8 mouse cellular contexts compared by ENCODE assay signal in genomic region chr17:32351269-32351668, GRCm38 (mm10). TPM values are rescaled to one million over a fixed set of nuclear protein-coding genes. Genes with fewer than 3 reads are reported as not detected.
DNase-seq lines count a peak whose midpoint lies in the region; ATAC-seq and TF ChIP-seq lines count a peak whose summit lies in the region.

No protein-coding gene starts in this region.

- DNase-seq in heart, adult 2 months, result no peak
- no peak for DNase-seq in heart, postnatal 25 days (ENCODE audit: low spot score)
- DNase-seq in testis, postnatal 10 days (ENCODE audit: low spot score), result no peak
- DNase-seq in limb, embryonic 14.5 days (ENCODE audit: low spot score), result no peak
- no peak for DNase-seq in stomach, postnatal 0 days (ENCODE audit: low spot score)
- DNase-seq in thymus, postnatal 36 days, result no peak

- H3K9me3 ChIP-seq in limb, embryonic 14.5 days (ENCODE audit: control insufficient read depth, low read length), result no peaks in the 10 kb centered on the region
- H3K9me3 ChIP-seq in stomach, postnatal 0 days (ENCODE audit: control insufficient read depth, low read length), result no peaks in the 10 kb centered on the region

- ATAC-seq in limb, embryonic 14.5 days (ENCODE audit: low FRiP score, low read depth), result no peak
- no peak for ATAC-seq in stomach, postnatal 0 days (ENCODE audit: low FRiP score, low TSS enrichment)
- ATAC-seq in megakaryocyte-erythroid progenitor cell, adult 5-6 weeks (replicated peaks; ENCODE audit: low FRiP score, low TSS enrichment, poor library complexity, severe bottlenecking), result no peak

- intact Hi-C loops in heart, adult 2 months (cut with DNase I), result loop anchor here (5.0 kb wide), 1 partner anchor 36 kb away; the partner anchor contains the start of gene Wiz
- intact Hi-C loops in heart, postnatal 25 days (cut with DNase I), result loop anchor here (5.0 kb wide), 1 partner anchor 36 kb away; the partner anchor contains the start of gene Wiz

- H3K4me2 ChIP-seq in limb, embryonic 14.5 days (replicated peaks; ENCODE audit: low read depth, low read length, severe bottlenecking), result peak overlapping the region; percentile 50
- H3K4me2 ChIP-seq in stomach, postnatal 0 days (replicated peaks; ENCODE audit: low read depth), result peak overlapping the region; percentile 71

- WGBS in heart, adult 2 months, result 66% methylated on average over 3 of the region's 3 CpGs
- 82% methylated on average over 3 of the region's 3 CpGs for WGBS in limb, embryonic 14.5 days
- 66% methylated on average over 3 of the region's 3 CpGs for WGBS in stomach, postnatal 0 days

- H3K27ac ChIP-seq in heart, adult 2 months, result peak overlapping the region; percentile 66; the same call in 1 of the 2 replicates
- H3K27ac ChIP-seq in testis, adult 2 months (ENCODE audit: control insufficient read depth, insufficient read depth, low read depth, low read length), result no peak overlapping the region; the same call in 1 of the 2 replicates
- H3K27ac ChIP-seq in limb, embryonic 14.5 days (replicated peaks; ENCODE audit: low read depth, low read length), result no peak overlapping the region
- H3K27ac ChIP-seq in stomach, postnatal 0 days (replicated peaks), result no peak overlapping the region

- no peak overlapping the region for H3K9ac ChIP-seq in heart, adult 2 months (ENCODE audit: low read depth, low read length)
- no peak overlapping the region for H3K9ac ChIP-seq in limb, embryonic 14.5 days (ENCODE audit: low read depth, low read length, severe bottlenecking)
- H3K9ac ChIP-seq in stomach, postnatal 0 days (ENCODE audit: low read length), result no peak overlapping the region

- H3K79me2 ChIP-seq in heart, adult 2 months (replicated peaks; ENCODE audit: control insufficient read depth, insufficient read depth, low read length), result peaks cover 3% of the 10 kb centered on the region; the same call in 1 of the 2 replicates

- peaks cover 5% of the 10 kb centered on the region for H3K36me3 ChIP-seq in heart, adult 2 months (ENCODE audit: control insufficient read depth, insufficient read depth, low read length)
- peaks cover under 1% of the 10 kb centered on the region; the same call in 1 of the 2 replicates for H3K36me3 ChIP-seq in testis, adult 2 months (ENCODE audit: control insufficient read depth, insufficient read depth, low read length)
- peaks cover 30% of the 10 kb centered on the region for H3K36me3 ChIP-seq in limb, embryonic 14.5 days (ENCODE audit: control insufficient read depth, insufficient read depth, low read length)
- peaks cover 5% of the 10 kb centered on the region; the same call in 1 of the 2 replicates for H3K36me3 ChIP-seq in stomach, postnatal 0 days (ENCODE audit: control insufficient read depth, insufficient read depth, low read length)

- TF ChIP-seq POLR2A in heart, adult 2 months (IDR thresholded peaks at IDR 0.05; ENCODE audit: insufficient read depth, low read depth, low read length), result no peak
- no peak for TF ChIP-seq POLR2A in testis, adult 2 months (IDR thresholded peaks at IDR 0.05; ENCODE audit: control insufficient read depth, low read depth, low read length)
- TF ChIP-seq POLR2A in limb, embryonic 14.5 days (IDR thresholded peaks at IDR 0.05; ENCODE audit: borderline replicate concordance, extremely low read depth, insufficient read depth, insufficient read length), result no peak

- no peak for TF ChIP-seq CTCF in heart, adult 2 months (IDR thresholded peaks at IDR 0.05)
- TF ChIP-seq CTCF in testis, adult 2 months (IDR thresholded peaks at IDR 0.05; ENCODE audit: control insufficient read depth, insufficient read depth, insufficient replicate concordance, low read depth, low read length), result no peak
- TF ChIP-seq CTCF in stomach, postnatal 0 days (IDR thresholded peaks at IDR 0.05; ENCODE audit: low read depth), result no peak

- H3K4me1 ChIP-seq in heart, adult 2 months (ENCODE audit: control insufficient read depth, insufficient read depth, low read length), result peaks cover 3% of the 10 kb centered on the region; the same call in 1 of the 2 replicates
- peaks cover 6% of the 10 kb centered on the region for H3K4me1 ChIP-seq in testis, adult 2 months (ENCODE audit: control insufficient read depth, insufficient read depth, low read length)
- H3K4me1 ChIP-seq in limb, embryonic 14.5 days (ENCODE audit: control insufficient read depth, insufficient read depth, low read length), result peaks cover 9% of the 10 kb centered on the region
- H3K4me1 ChIP-seq in stomach, postnatal 0 days (replicated peaks; ENCODE audit: control insufficient read depth, insufficient read depth), result peaks cover 3% of the 10 kb centered on the region; the same call in 1 of the 2 replicates

- TF ChIP-seq EP300 in heart, adult 2 months (IDR thresholded peaks at IDR 0.05; ENCODE audit: insufficient read depth, low read depth, low read length), result no peak
- no peak for TF ChIP-seq EP300 in stomach, postnatal 0 days (optimal IDR thresholded peaks at IDR 0.05)

- H3K4me3 ChIP-seq in heart, adult 2 months, result no peak overlapping the region
- peak overlapping the region; percentile 40 for H3K4me3 ChIP-seq in testis, adult 2 months (ENCODE audit: control insufficient read depth, low read depth, low read length)
- H3K4me3 ChIP-seq in limb, embryonic 14.5 days (replicated peaks; ENCODE audit: low read length), result no peak overlapping the region
- H3K4me3 ChIP-seq in stomach, postnatal 0 days (ENCODE audit: low read depth, low read length), result no peak overlapping the region

- no peaks in the 10 kb centered on the region for H3K27me3 ChIP-seq in heart, adult 2 months (ENCODE audit: control insufficient read depth, insufficient read depth, low read length)
- no peaks in the 10 kb centered on the region for H3K27me3 ChIP-seq in testis, adult 2 months (ENCODE audit: control insufficient read depth, insufficient read depth, low read length)
- H3K27me3 ChIP-seq in limb, embryonic 14.5 days (ENCODE audit: control insufficient read depth, insufficient read depth, low read length), result no peaks in the 10 kb centered on the region
- H3K27me3 ChIP-seq in stomach, postnatal 0 days (ENCODE audit: control insufficient read depth, insufficient read depth, low read length), result no peaks in the 10 kb centered on the region

RNA-seq across cellular contexts. Expression of gene Akap8l, which starts 0.9 kb away (rescaled TPM):
- total RNA-seq in heart, adult 2 months (2021), result 10 to 100 TPM; 50.3 to 51.2 TPM
- polyA plus RNA-seq in heart, adult 2 months (2012; rRNA removed), result 55.1 and 67.3 TPM in 2 replicates
- 10 to 100 TPM; 43.0 to 46.3 TPM for total RNA-seq in heart, postnatal 25 days (2021)
- 107 and 129 TPM in 2 replicates for polyA plus RNA-seq in testis, adult 2 months (2012; rRNA removed)
- 157 and 162 TPM in 2 replicates for polyA plus RNA-seq in limb, embryonic 14.5 days (2012; rRNA removed)
- polyA plus RNA-seq in limb, embryonic 14.5 days (2014; fragmentation: Nextera tagmentation; extraction: Ambion mirVana), result 67.5 and 74.0 TPM in 2 replicates
- polyA plus RNA-seq in stomach, postnatal 0 days (2015; fragmentation: Nextera tagmentation; extraction: Ambion mirVana), result 25.2 and 31.7 TPM in 2 replicates
- total RNA-seq in megakaryocyte-erythroid progenitor cell, adult 5-6 weeks (2014; fragmentation: Nextera tagmentation), result 87.7 and 107 TPM in 2 replicates
- total RNA-seq in megakaryocyte-erythroid progenitor cell, adult 5-6 weeks (2017), result 154 and 167 TPM in 2 replicates

RNA-seq across cellular contexts. Expression of gene Akap8, which starts 30.2 kb away (rescaled TPM):
- 10 to 100 TPM; 38.9 to 40.7 TPM for total RNA-seq in heart, adult 2 months (2021)
- polyA plus RNA-seq in heart, adult 2 months (2012; rRNA removed), result 32.2 and 40.4 TPM in 2 replicates
- total RNA-seq in heart, postnatal 25 days (2021), result 10 to 100 TPM; 37.2 to 51.5 TPM
- polyA plus RNA-seq in testis, adult 2 months (2012; rRNA removed), result 39.3 and 43.5 TPM in 2 replicates
- 108 and 110 TPM in 2 replicates for polyA plus RNA-seq in limb, embryonic 14.5 days (2012; rRNA removed)
- polyA plus RNA-seq in limb, embryonic 14.5 days (2014; fragmentation: Nextera tagmentation; extraction: Ambion mirVana), result 36.9 and 46.9 TPM in 2 replicates
- polyA plus RNA-seq in stomach, postnatal 0 days (2015; fragmentation: Nextera tagmentation; extraction: Ambion mirVana), result 30.3 and 31.0 TPM in 2 replicates
- total RNA-seq in megakaryocyte-erythroid progenitor cell, adult 5-6 weeks (2014; fragmentation: Nextera tagmentation), result 124 and 135 TPM in 2 replicates
- total RNA-seq in megakaryocyte-erythroid progenitor cell, adult 5-6 weeks (2017), result 208 and 214 TPM in 2 replicates

RNA-seq across cellular contexts. Expression of gene Wiz, which starts 38.0 kb away (rescaled TPM):
- total RNA-seq in heart, adult 2 months (2021), result 10 to 100 TPM; 16.0 to 16.6 TPM
- 17.2 and 17.4 TPM in 2 replicates for polyA plus RNA-seq in heart, adult 2 months (2012; rRNA removed)
- 10 to 100 TPM; 18.1 to 20.2 TPM for total RNA-seq in heart, postnatal 25 days (2021)
- 25.2 and 26.3 TPM in 2 replicates for polyA plus RNA-seq in testis, adult 2 months (2012; rRNA removed)
- polyA plus RNA-seq in limb, embryonic 14.5 days (2012; rRNA removed), result 63.8 and 80.0 TPM in 2 replicates
- polyA plus RNA-seq in limb, embryonic 14.5 days (2014; fragmentation: Nextera tagmentation; extraction: Ambion mirVana), result 36.0 and 41.1 TPM in 2 replicates
- polyA plus RNA-seq in stomach, postnatal 0 days (2015; fragmentation: Nextera tagmentation; extraction: Ambion mirVana), result 9.6 and 13.4 TPM in 2 replicates
- total RNA-seq in megakaryocyte-erythroid progenitor cell, adult 5-6 weeks (2014; fragmentation: Nextera tagmentation), result 53.4 and 63.4 TPM in 2 replicates
- total RNA-seq in megakaryocyte-erythroid progenitor cell, adult 5-6 weeks (2017), result 6.1 and 6.9 TPM in 2 replicates

RNA-seq across cellular contexts. Expression of gene Rasal3, which starts 52.1 kb away (rescaled TPM):
- under 1 TPM; 0.70 to 0.98 TPM for total RNA-seq in heart, adult 2 months (2021)
- 1.1 and 4.2 TPM in 2 replicates for polyA plus RNA-seq in heart, adult 2 months (2012; rRNA removed)
- total RNA-seq in heart, postnatal 25 days (2021), result 1 to 10 TPM in 1 of 2 experiments, under 1 TPM in 1; 0.91 to 1.3 TPM
- polyA plus RNA-seq in testis, adult 2 months (2012; rRNA removed), result 3.7 and 5.3 TPM in 2 replicates
- 2.9 and 3.0 TPM in 2 replicates for polyA plus RNA-seq in limb, embryonic 14.5 days (2012; rRNA removed)
- polyA plus RNA-seq in limb, embryonic 14.5 days (2014; fragmentation: Nextera tagmentation; extraction: Ambion mirVana), result 1.9 and 2.0 TPM in 2 replicates
- 0.56 and 0.63 TPM in 2 replicates for polyA plus RNA-seq in stomach, postnatal 0 days (2015; fragmentation: Nextera tagmentation; extraction: Ambion mirVana)
- 49.4 and 57.4 TPM in 2 replicates for total RNA-seq in megakaryocyte-erythroid progenitor cell, adult 5-6 weeks (2014; fragmentation: Nextera tagmentation)
- 19.9 and 20.8 TPM in 2 replicates for total RNA-seq in megakaryocyte-erythroid progenitor cell, adult 5-6 weeks (2017)
